Mouse (Mus musculus) ES-Bruce4 (cell line): ENCODE results near the gene Mdga1. TPM values are rescaled to one million over a fixed set of nuclear protein-coding genes. Genes with fewer than 3 reads are reported as not detected.

Source experiments
- H3K27ac ChIP-seq: 2 replicates; pipeline ENCODE4 v1.5.1; 2012; ENCODE audit warnings: low read length, inconsistent platforms; ENCODE audit not compliant: insufficient read depth
- H3K27me3 ChIP-seq: 2 replicates; pipeline ENCODE4 v1.6.1; 2012; ENCODE audit warnings: mild to moderate bottlenecking, low read length, inconsistent platforms; ENCODE audit not compliant: control insufficient read depth, poor library complexity, insufficient read depth, severe bottlenecking
- H3K36me3 ChIP-seq: 2 replicates; pipeline ENCODE4 v1.6.1; 2012; ENCODE audit warnings: inconsistent platforms, mild to moderate bottlenecking, low read length, moderate library complexity; ENCODE audit not compliant: control insufficient read depth, poor library complexity, insufficient read depth, severe bottlenecking
- H3K4me1 ChIP-seq: one replicate; pipeline ENCODE4 v1.8.1; 2011; ENCODE audit warnings: low read length; ENCODE audit not compliant: control insufficient read depth, insufficient read depth
- H3K4me3 ChIP-seq: 2 replicates; pipeline ENCODE4 v1.5.1; 2011; ENCODE audit warnings: low read depth, mild to moderate bottlenecking, low read length
- H3K9ac ChIP-seq: 2 replicates; pipeline ENCODE4 v1.6.1; 2012; ENCODE audit warnings: low read depth, mild to moderate bottlenecking, inconsistent platforms; ENCODE audit not compliant: poor library complexity, severe bottlenecking
- H3K9me3 ChIP-seq: replicated peaks from 2 replicates; pipeline ENCODE4 v1.6.1; 2012; ENCODE audit warnings: mild to moderate bottlenecking, low read length, inconsistent platforms; ENCODE audit not compliant: control insufficient read depth, poor library complexity, insufficient read depth, severe bottlenecking
- CTCF ChIP-seq: IDR thresholded peaks from one replicate; pipeline ENCODE4 v1.8.1; 2011; ENCODE audit warnings: low read depth, low read length
- EP300 ChIP-seq: IDR thresholded peaks from 2 replicates; pipeline ENCODE4 v1.6.1; 2011; ENCODE audit warnings: low read depth, low read length; ENCODE audit not compliant: insufficient read depth
- POLR2A ChIP-seq: IDR thresholded peaks from one replicate; pipeline ENCODE4 v1.8.1; 2011; ENCODE audit warnings: low read length; ENCODE audit not compliant: insufficient read depth
- polyA plus RNA-seq: library from polyadenylated mRNA; stranded (reverse); fragments of >200 nt; gene quantifications from 2 replicates; pipeline ENCODE4 v1.2.4, GENCODE M21; 2011; ENCODE audit warnings: low read depth; ENCODE audit not compliant: missing spikeins, insufficient read depth, insufficient read length

Gene Mdga1
- polyA plus RNA-seq, 1 experiment = 2.6 TPM

DNA sequence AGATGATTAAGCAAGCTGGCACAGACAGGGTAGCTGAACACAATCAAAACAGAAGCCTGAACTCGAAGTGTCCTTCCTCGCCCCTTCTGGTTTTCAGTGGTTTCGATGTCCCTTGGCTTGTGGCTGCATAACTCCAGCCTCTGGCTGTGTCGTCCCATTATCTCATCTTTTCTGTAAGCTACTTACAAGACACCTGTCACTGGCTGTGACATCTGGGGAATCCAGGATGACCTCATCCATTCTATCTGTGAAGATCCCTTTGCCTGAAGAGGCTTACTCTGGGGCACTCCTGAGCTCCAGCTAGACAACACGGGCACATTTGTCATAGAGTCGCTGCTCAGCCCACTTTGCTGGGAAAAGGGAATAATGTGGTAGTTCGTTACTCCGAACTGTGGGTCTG, 14.0 kb downstream of the Mdga1 start:
- no peaks in the 10 kb centered on the region for H3K36me3 ChIP-seq
- no peak overlapping the region for H3K4me3 ChIP-seq
- H3K9me3 ChIP-seq = peaks cover 4% of the 10 kb centered on the region; the same call in 1 of the 2 replicates
- no peak overlapping the region for H3K9ac ChIP-seq
- no peaks in the 10 kb centered on the region for H3K4me1 ChIP-seq
- no peak overlapping the region for H3K27ac ChIP-seq
- H3K27me3 ChIP-seq = no peaks in the 10 kb centered on the region
- no peak for TF ChIP-seq POLR2A

DNA sequence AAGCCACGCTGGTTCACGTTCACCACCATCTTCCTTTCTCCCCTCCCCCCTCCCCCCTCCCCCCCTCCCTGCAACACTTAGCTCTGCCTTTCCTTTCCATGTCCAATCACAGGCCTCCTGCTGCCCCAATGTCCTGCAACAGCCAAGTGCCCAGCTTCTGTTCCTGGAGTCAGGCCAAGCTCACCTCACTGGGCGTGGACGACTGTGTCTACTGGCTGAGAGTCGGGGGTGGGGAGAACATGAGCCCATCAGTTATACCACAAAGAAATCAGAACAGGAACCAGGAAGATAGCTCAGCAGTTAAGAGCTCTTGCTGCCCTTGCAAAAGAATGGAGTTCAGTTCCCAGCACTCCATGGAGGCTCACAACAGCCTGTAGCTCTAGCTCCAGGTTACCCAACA, 15.6 kb downstream of the Mdga1 start:
- H3K27ac ChIP-seq = no peak overlapping the region
- no peaks in the 10 kb centered on the region for H3K36me3 ChIP-seq
- no peak for TF ChIP-seq EP300
- TF ChIP-seq CTCF = no peak
- no peak for TF ChIP-seq POLR2A
- no peaks in the 10 kb centered on the region for H3K27me3 ChIP-seq
- peaks cover 2% of the 10 kb centered on the region; the same call in 1 of the 2 replicates for H3K9me3 ChIP-seq
- H3K4me1 ChIP-seq = no peaks in the 10 kb centered on the region
- H3K9ac ChIP-seq = no peak overlapping the region
- H3K4me3 ChIP-seq = no peak overlapping the region

DNA sequence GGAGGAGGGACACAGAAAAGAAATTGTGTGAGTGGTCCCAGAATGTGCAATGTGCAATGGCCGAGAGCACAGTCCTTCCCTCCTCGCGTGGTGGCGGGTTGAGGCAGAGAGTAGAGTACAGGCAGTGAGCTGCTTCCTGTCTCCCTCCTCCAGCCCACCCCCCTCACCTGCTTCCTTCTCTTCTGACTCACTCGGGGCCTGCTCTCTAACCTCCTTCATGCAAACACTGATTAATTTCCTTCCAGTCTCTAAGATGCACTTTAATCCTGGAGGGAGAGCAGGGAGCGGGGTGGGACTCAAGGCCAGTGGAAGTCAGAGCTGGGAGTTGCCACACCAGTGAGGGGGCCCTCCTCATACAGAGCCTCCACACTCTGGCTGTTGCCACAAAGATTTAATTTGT, 18.8 kb downstream of the Mdga1 start:
- H3K4me1 ChIP-seq = no peaks in the 10 kb centered on the region
- no peak overlapping the region for H3K9ac ChIP-seq
- H3K36me3 ChIP-seq = no peaks in the 10 kb centered on the region
- no peaks in the 10 kb centered on the region for H3K9me3 ChIP-seq
- H3K27me3 ChIP-seq = no peaks in the 10 kb centered on the region
- H3K27ac ChIP-seq = no peak overlapping the region
- TF ChIP-seq POLR2A (no peak), EP300 (no peak), CTCF (no peak)
- no peak overlapping the region for H3K4me3 ChIP-seq

DNA sequence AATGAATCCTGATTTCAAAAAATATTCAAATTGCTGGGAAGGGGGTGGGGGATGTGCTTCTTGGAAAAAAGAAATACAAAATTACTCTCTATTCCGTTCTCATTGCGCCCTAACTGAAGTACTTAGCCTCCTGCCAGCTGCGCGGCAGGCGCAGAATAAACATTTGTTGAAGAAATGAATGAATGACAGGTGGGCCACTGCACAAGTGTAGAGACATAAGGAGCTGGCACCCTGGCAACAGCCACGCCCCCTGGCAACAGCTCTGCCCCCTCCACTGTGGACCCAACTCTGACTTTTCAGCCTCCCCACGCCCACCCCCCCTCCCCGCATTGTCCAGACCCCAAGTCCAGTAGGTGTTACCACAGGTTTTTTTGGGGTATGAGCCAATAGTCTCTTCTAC, 19.3 kb downstream of the Mdga1 start:
- Histone ChIP-seq H3K9me3 (no peaks in the 10 kb centered on the region), H3K27me3 (no peaks in the 10 kb centered on the region), H3K27ac (no peak overlapping the region), H3K4me3 (no peak overlapping the region), H3K36me3 (no peaks in the 10 kb centered on the region), H3K4me1 (no peaks in the 10 kb centered on the region), H3K9ac (no peak overlapping the region)
- TF ChIP-seq POLR2A (no peak), EP300 (no peak), CTCF (no peak)

DNA sequence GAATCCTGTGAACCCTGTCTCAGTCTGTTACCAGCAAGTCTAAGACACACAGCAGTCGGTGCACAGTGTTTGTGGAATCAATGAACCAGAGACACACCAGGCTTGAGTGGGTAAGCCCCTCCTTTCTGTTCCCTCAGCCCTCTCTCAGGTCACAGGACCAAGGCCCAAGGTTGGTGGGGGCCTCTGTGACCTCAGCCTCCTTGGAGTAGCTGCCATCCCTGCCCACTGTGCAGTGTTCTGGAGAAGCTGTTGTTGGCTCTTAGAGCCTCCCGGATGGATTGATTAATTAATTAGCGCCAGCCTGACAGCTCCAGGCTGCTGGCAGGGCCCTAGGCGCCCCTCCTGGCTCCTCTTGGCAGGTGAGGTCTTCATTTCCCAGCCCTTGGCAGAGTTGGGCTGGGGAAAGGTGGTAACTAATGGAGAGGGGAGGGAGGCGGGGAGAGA, 22.6 kb downstream of the Mdga1 start:
- Histone ChIP-seq H3K27ac (no peak overlapping the region), H3K9ac (no peak overlapping the region), H3K27me3 (no peaks in the 10 kb centered on the region), H3K4me1 (no peaks in the 10 kb centered on the region), H3K36me3 (no peaks in the 10 kb centered on the region), H3K9me3 (no peaks in the 10 kb centered on the region), H3K4me3 (no peak overlapping the region)
- TF ChIP-seq POLR2A = no peak
- TF ChIP-seq CTCF = no peak
- no peak for TF ChIP-seq EP300

DNA sequence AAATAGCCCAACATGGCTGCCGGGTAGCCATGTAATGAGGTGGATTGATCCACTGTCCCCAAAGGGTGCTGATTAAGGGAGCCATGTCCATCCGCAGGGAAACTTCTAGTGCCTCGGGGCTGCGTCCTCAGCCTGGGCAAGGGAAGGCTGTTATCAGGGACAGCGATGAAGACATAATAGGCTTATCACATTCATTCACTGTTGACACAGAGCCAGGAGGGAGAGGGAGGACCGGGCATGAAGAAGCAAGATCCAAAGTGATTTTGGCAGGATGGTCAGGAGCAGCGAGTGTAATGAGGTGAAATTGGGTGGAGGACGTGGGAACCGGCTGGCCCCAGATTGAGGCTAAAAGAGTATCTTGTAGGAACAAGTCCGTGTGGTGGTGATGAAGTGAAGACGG, 25.5 kb downstream of the Mdga1 start:
- Histone ChIP-seq H3K4me3 (no peak overlapping the region), H3K27me3 (no peaks in the 10 kb centered on the region), H3K9me3 (no peaks in the 10 kb centered on the region), H3K9ac (no peak overlapping the region), H3K36me3 (no peaks in the 10 kb centered on the region), H3K4me1 (no peaks in the 10 kb centered on the region), H3K27ac (no peak overlapping the region)
- TF ChIP-seq POLR2A (no peak), EP300 (no peak), CTCF (no peak)
